Comparison of ENCODE assay signal across 24 mouse cellular contexts in the genomic region with DNA sequence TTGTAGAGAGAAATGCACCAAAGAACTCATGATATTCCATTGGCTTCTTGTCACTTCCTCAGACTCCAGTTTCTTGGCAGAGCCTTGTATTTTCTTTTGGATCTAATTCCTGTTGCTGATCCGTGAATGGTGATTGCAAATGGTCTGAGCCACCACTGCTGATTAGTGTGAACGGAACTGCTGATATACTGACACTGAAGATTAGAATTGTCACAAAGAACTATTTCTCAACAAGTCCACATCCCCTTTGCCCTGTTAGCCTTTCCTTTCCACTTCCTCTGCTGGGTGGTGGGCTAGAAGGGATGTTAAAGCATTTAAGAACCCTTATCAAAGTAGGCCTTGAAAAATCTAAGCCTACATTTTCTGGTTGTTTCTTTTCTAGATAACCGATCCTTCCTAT.
A peak's percentile ranks its signal among the peaks of the same experiment; 100 is the strongest.
DNase-seq lines count a peak whose midpoint lies in the region; ATAC-seq and TF ChIP-seq lines count a peak whose summit lies in the region.
"Had no signal": no experiment of that assay in that cellular context is flagged by ENCODE, and none has a peak within 500 bp of the region (broad histone marks: within the 10 kb centered on the region; RNA-seq: fewer than 3 reads in every experiment).

No protein-coding gene starts in this region.

- no peaks in the 10 kb centered on the region for H3K27me3 ChIP-seq in heart, embryonic 11.5 days (ENCODE audit: control insufficient read depth, insufficient read depth, low read length)
- H3K27me3 ChIP-seq in heart, embryonic 14.5 days (ENCODE audit: control insufficient read depth, insufficient read depth, low read length): no peaks in the 10 kb centered on the region
- H3K27me3 ChIP-seq in heart, adult 2 months (ENCODE audit: control insufficient read depth, insufficient read depth, low read length): no peaks in the 10 kb centered on the region
- no peaks in the 10 kb centered on the region for H3K27me3 ChIP-seq in heart, embryonic 16.5 days (ENCODE audit: control insufficient read depth, insufficient read depth, low read length)
- H3K27me3 ChIP-seq: CH12.LX; embryonic facial prominence, embryonic 12.5 days; forebrain, embryonic 13.5 days; forebrain, embryonic 15.5 days; Patski had no signal

- ATAC-seq in heart, embryonic 11.5 days (replicated peaks; ENCODE audit: insufficient number of reproducible peaks, low FRiP score, low TSS enrichment): 0 out of 2 replicates have a peak, but pooled peaks have one; percentile 18
- peak; percentile 61; the same call in 1 of the 2 replicates for ATAC-seq in heart, embryonic 14.5 days (ENCODE audit: insufficient number of reproducible peaks, insufficient read depth, low FRiP score, low read depth)
- ATAC-seq in heart, embryonic 16.5 days (replicated peaks; ENCODE audit: extremely low read depth, insufficient read depth, low FRiP score): peak; percentile 45
- ATAC-seq: activated CD4-positive, CD25-positive, alpha-beta regulatory T cell, adult 4 months; CD4-positive, CD25-positive, alpha-beta regulatory T cell, adult 4 months; forebrain, embryonic 13.5 days; forebrain, embryonic 15.5 days; Patski had no signal

- no peak overlapping the region for H3K27ac ChIP-seq in heart, embryonic 11.5 days (ENCODE audit: low read depth, low read length)
- H3K27ac ChIP-seq in heart, embryonic 14.5 days (replicated peaks in 1 of 2; ENCODE audit: control insufficient read depth in 1 of 2, insufficient read depth in 1 of 2, low read depth in 2 of 2, low read length in 2 of 2): no peak overlapping the region
- H3K27ac ChIP-seq in heart, adult 2 months: no peak overlapping the region
- no peak overlapping the region for H3K27ac ChIP-seq in heart, embryonic 16.5 days (ENCODE audit: low read length)
- H3K27ac ChIP-seq: embryonic facial prominence, embryonic 10.5 days; embryonic facial prominence, embryonic 12.5 days; forebrain, embryonic 13.5 days; forebrain, embryonic 15.5 days had no signal

- H3K9ac ChIP-seq in heart, embryonic 11.5 days (ENCODE audit: low read depth, low read length): no peak overlapping the region
- H3K9ac ChIP-seq in heart, embryonic 14.5 days (ENCODE audit: low read length): no peak overlapping the region
- H3K9ac ChIP-seq in heart, adult 2 months (ENCODE audit: low read depth, low read length): no peak overlapping the region
- no peak overlapping the region for H3K9ac ChIP-seq in heart, embryonic 16.5 days (ENCODE audit: low read length)
- H3K9ac ChIP-seq: embryonic facial prominence, embryonic 12.5 days; forebrain, embryonic 13.5 days; forebrain, embryonic 15.5 days had no signal

- H3K4me3 ChIP-seq in heart, embryonic 11.5 days (ENCODE audit: low read depth, low read length): no peak overlapping the region
- H3K4me3 ChIP-seq in heart, embryonic 14.5 days (ENCODE audit: control insufficient read depth in 1 of 2, insufficient read depth in 1 of 2, low read depth in 1 of 2, low read length in 2 of 2): no peak overlapping the region
- no peak overlapping the region for H3K4me3 ChIP-seq in heart, adult 2 months
- no peak overlapping the region for H3K4me3 ChIP-seq in heart, embryonic 16.5 days (ENCODE audit: low read length)
- H3K4me3 ChIP-seq: embryonic facial prominence, embryonic 10.5 days; embryonic facial prominence, embryonic 12.5 days; forebrain, embryonic 13.5 days; forebrain, embryonic 15.5 days had no signal

- TF ChIP-seq EP300 in heart, adult 2 months (IDR thresholded peaks at IDR 0.05; ENCODE audit: insufficient read depth, low read depth, low read length): no peak

- no peak for TF ChIP-seq POLR2A in heart, adult 2 months (IDR thresholded peaks at IDR 0.05; ENCODE audit: insufficient read depth, low read depth, low read length)

- no peak for DNase-seq in heart, adult 11 months
- DNase-seq in heart, adult 2 months: no peak
- DNase-seq in heart, adult 8-10 months (ENCODE audit: low spot score): no peak
- DNase-seq: adrenal gland, adult 8-10 months; adrenal gland, postnatal 14 days; adrenal gland, postnatal 36 days; B cell, adult 2 months; cerebellum, adult 11-12 months; cerebellum, adult 2 months; cerebellum, adult 9-10 months; cerebellum, postnatal 10 days; cerebellum, postnatal 25 days had no signal

- no peak overlapping the region for H3K4me2 ChIP-seq in heart, embryonic 11.5 days
- H3K4me2 ChIP-seq in heart, embryonic 14.5 days (ENCODE audit: low read length): no peak overlapping the region
- H3K4me2 ChIP-seq in heart, embryonic 16.5 days (ENCODE audit: low read depth, low read length): no peak overlapping the region
- H3K4me2 ChIP-seq: embryonic facial prominence, embryonic 12.5 days; forebrain, embryonic 13.5 days; forebrain, embryonic 15.5 days had no signal

- H3K79me2 ChIP-seq in heart, adult 2 months (replicated peaks; ENCODE audit: control insufficient read depth, insufficient read depth, low read length): no peaks in the 10 kb centered on the region

- intact Hi-C loops in heart, adult 2 months (cut with DNase I): no loop called here

- H3K36me3 ChIP-seq in heart, embryonic 11.5 days (ENCODE audit: control insufficient read depth, insufficient read depth, low read length): no peaks in the 10 kb centered on the region
- H3K36me3 ChIP-seq in heart, embryonic 14.5 days (ENCODE audit: control insufficient read depth, insufficient read depth, low read length): no peaks in the 10 kb centered on the region
- no peaks in the 10 kb centered on the region for H3K36me3 ChIP-seq in heart, adult 2 months (ENCODE audit: control insufficient read depth, insufficient read depth, low read length)
- no peaks in the 10 kb centered on the region for H3K36me3 ChIP-seq in heart, embryonic 16.5 days (ENCODE audit: control insufficient read depth, insufficient read depth)
- H3K36me3 ChIP-seq: embryonic facial prominence, embryonic 10.5 days; embryonic facial prominence, embryonic 12.5 days; forebrain, embryonic 15.5 days; G1E had no signal

- H3K9me3 ChIP-seq in heart, embryonic 11.5 days (replicated peaks; ENCODE audit: control insufficient read depth, low read length): no peaks in the 10 kb centered on the region
- no peaks in the 10 kb centered on the region for H3K9me3 ChIP-seq in heart, embryonic 14.5 days (ENCODE audit: control insufficient read depth, low read length)
- peaks cover 3% of the 10 kb centered on the region; the same call in 1 of the 2 replicates for H3K9me3 ChIP-seq in heart, embryonic 16.5 days (replicated peaks; ENCODE audit: control insufficient read depth, low read length)
- H3K9me3 ChIP-seq: embryonic facial prominence, embryonic 10.5 days; embryonic facial prominence, embryonic 12.5 days; forebrain, embryonic 13.5 days; forebrain, embryonic 15.5 days; G1E had no signal

- no peaks in the 10 kb centered on the region for H3K4me1 ChIP-seq in heart, embryonic 11.5 days (ENCODE audit: control insufficient read depth, insufficient read depth, low read length)
- no peaks in the 10 kb centered on the region for H3K4me1 ChIP-seq in heart, embryonic 14.5 days (ENCODE audit: control insufficient read depth in 2 of 2, insufficient read depth in 2 of 2, low read length in 2 of 2)
- no peaks in the 10 kb centered on the region for H3K4me1 ChIP-seq in heart, adult 2 months (ENCODE audit: control insufficient read depth, insufficient read depth, low read length)
- no peaks in the 10 kb centered on the region for H3K4me1 ChIP-seq in heart, embryonic 16.5 days (ENCODE audit: control insufficient read depth, insufficient read depth, low read length)
- H3K4me1 ChIP-seq: embryonic facial prominence, embryonic 10.5 days; embryonic facial prominence, embryonic 12.5 days; forebrain, embryonic 13.5 days; forebrain, embryonic 15.5 days had no signal

- 49% methylated on average over 3 of the region's 3 CpGs for WGBS in heart, embryonic 11.5 days (ENCODE audit: insufficient replicate concordance)
- 53% methylated on average over 3 of the region's 3 CpGs for WGBS in heart, embryonic 14.5 days
- 37% methylated on average over 3 of the region's 3 CpGs for WGBS in heart, adult 2 months
- WGBS in heart, embryonic 16.5 days: 52% methylated on average over 3 of the region's 3 CpGs

- TF ChIP-seq CTCF in heart, adult 2 months (IDR thresholded peaks at IDR 0.05): no peak
